Mouse (Mus musculus) neural tube, embryonic 12.5 days (tissue): ENCODE results near the gene Adap2. TPM values are rescaled to one million over a fixed set of nuclear protein-coding genes. Genes with fewer than 3 reads are reported as not detected.
A peak's percentile ranks its signal among the peaks of the same experiment; 100 is the strongest.
"Not testable (repeated sequence)": the region's sequence is repeated elsewhere in the genome, so short reads cannot be mapped to it uniquely, and the experiment has no call there.

Experiments used
- ATAC-seq: fragments of 200-750 bp; cut with Nextera tagmentation; 2 replicates; pipeline ENCODE4 v1.8.0; 2017; ENCODE audit warnings: low read depth, mild to moderate bottlenecking, moderate TSS enrichment, moderate library complexity; ENCODE audit not compliant: low FRiP score
- H3K27ac ChIP-seq: fragments of 300-500 bp; sonication (generic); 2 replicates; pipeline ENCODE4 v1.5.1; 2016
- H3K27me3 ChIP-seq: fragments of 300-500 bp; sonication (generic); replicated peaks from 2 replicates; pipeline ENCODE4 v1.6.1; 2016; ENCODE audit warnings: mild to moderate bottlenecking
- H3K36me3 ChIP-seq: fragments of 300-500 bp; sonication (generic); 2 replicates; pipeline ENCODE4 v1.6.1; 2016; ENCODE audit warnings: mild to moderate bottlenecking
- H3K4me1 ChIP-seq: fragments of 300-500 bp; sonication (generic); 2 replicates; pipeline ENCODE4 v1.6.1; 2016
- H3K4me2 ChIP-seq: fragments of 300-500 bp; sonication (generic); replicated peaks from 2 replicates; pipeline ENCODE4 v1.6.1; 2016; ENCODE audit warnings: mild to moderate bottlenecking
- H3K4me3 ChIP-seq: fragments of 300-500 bp; sonication (generic); 2 replicates; pipeline ENCODE4 v1.5.1; 2016
- H3K9ac ChIP-seq: fragments of 300-500 bp; sonication (generic); 2 replicates; pipeline ENCODE4 v1.6.1; 2016; ENCODE audit warnings: mild to moderate bottlenecking
- H3K9me3 ChIP-seq: fragments of 300-500 bp; sonication (generic); 2 replicates; pipeline ENCODE4 v1.6.1; 2016; ENCODE audit warnings: mild to moderate bottlenecking
- WGBS: fragments of 180-500 bp; shearing (Covaris S2); methylation state at CpG from one replicate; pipeline ENCODE4 v1.1.7; 2016; 5-methylcytosine and 5-hydroxymethylcytosine counted together
- polyA plus RNA-seq: library from polyadenylated mRNA; unstranded; fragments of >200 nt; fragmentation: Nextera tagmentation; extraction: Ambion mirVana; gene quantifications from 2 replicates; pipeline ENCODE4 v1.2.1, GENCODE M21; 2016

Adap2 gene
- polyA plus RNA-seq, 1 experiment from 2014 or later: 2.5 TPM

GRCm38 (mm10) chr11:80148313-80148712, 5.6 kb upstream of the Adap2 start:
- Histone ChIP-seq H3K4me1 (no peaks in the 10 kb centered on the region), H3K27ac (no peak overlapping the region), H3K4me3 (no peak overlapping the region), H3K9ac (no peak overlapping the region), H3K36me3 (no peaks in the 10 kb centered on the region), H3K4me2 (no peak overlapping the region), H3K27me3 (peaks cover 6% of the 10 kb centered on the region), H3K9me3 (no peaks in the 10 kb centered on the region)
- ATAC-seq: no peak
- WGBS: 61% methylated on average over 1 of the region's 1 CpGs

GRCm38 (mm10) chr11:80148974-80149373, 4.9 kb upstream of the Adap2 start:
- WGBS: 76% methylated on average over 2 of the region's 4 CpGs
- not testable (repeated sequence) for ATAC-seq, H3K4me1 ChIP-seq, H3K4me3 ChIP-seq, H3K9ac ChIP-seq, H3K27ac ChIP-seq, H3K9me3 ChIP-seq, H3K36me3 ChIP-seq, H3K4me2 ChIP-seq
- peaks cover 13% of the 10 kb centered on the region for H3K27me3 ChIP-seq

DNA sequence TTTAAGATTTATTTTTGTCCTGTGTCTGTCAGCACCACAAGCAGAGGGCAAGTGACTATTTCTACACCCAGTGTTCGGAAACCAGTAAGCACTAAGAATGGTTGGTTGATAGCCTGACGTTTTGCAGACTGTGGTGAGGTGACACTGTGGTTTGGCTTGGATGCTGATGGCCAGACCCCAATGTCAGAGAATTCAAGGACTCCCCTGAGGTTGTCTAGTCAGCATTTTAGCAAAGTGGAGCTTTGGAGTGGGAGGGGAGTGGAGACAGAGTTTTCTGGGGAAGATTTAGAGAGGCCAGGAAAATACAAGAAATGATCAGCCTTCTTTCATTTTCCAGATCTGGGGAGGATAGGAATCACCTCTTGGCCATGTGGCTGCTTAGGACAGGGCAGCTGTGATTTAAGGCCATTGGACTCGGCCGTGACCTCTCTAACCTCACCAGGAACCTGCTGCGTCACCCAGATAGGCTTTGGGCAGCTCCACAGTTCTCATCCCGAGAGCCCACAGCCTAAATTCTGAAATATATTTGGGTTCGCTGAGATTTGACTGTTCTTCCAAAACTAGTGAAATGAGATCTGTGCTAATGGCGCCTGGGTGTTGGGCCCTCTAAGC, 4.4 kb upstream of the Adap2 start:
- Histone ChIP-seq H3K27me3 (peaks cover 19% of the 10 kb centered on the region), H3K9ac (no peak overlapping the region), H3K4me3 (no peak overlapping the region), H3K4me2 (no peak overlapping the region), H3K27ac (no peak overlapping the region), H3K4me1 (peaks cover 6% of the 10 kb centered on the region; the same call in 1 of the 2 replicates), H3K36me3 (no peaks in the 10 kb centered on the region), H3K9me3 (no peaks in the 10 kb centered on the region)
- ATAC-seq: no peak
- 83% methylated on average over 8 of the region's 8 CpGs for WGBS

DNA sequence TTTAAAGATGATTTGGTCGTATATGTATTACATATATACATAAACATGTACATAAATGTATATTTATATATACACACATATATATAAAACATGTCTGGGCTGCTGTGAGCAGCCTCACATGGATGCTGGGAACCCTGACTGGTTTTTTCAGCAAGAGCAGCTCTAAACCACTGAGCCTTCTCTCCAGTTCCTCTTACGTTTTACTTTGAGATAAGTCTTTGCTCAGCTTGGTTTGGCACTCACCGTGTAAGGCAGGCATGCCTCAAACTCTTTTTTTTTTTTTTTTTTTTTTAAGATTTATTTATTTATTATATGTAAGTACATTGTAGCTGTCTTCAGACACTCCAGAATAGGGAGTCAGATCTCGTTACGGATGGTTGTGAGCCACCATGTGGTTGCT, 3.3 kb upstream of the Adap2 start:
- Histone ChIP-seq H3K27ac (no peak overlapping the region), H3K9me3 (no peaks in the 10 kb centered on the region), H3K4me1 (peaks cover 6% of the 10 kb centered on the region; the same call in 1 of the 2 replicates), H3K27me3 (peaks cover 29% of the 10 kb centered on the region), H3K4me2 (no peak overlapping the region), H3K36me3 (no peaks in the 10 kb centered on the region), H3K9ac (no peak overlapping the region), H3K4me3 (no peak overlapping the region)
- ATAC-seq: no peak
- WGBS: 85% methylated on average over 5 of the region's 5 CpGs

GRCm38 (mm10) chr11:80151541-80151940, 2.4 kb upstream of the Adap2 start:
- WGBS: 62% methylated on average over 2 of the region's 2 CpGs
- H3K9ac ChIP-seq: no peak overlapping the region
- H3K4me2 ChIP-seq: no peak overlapping the region

DNA sequence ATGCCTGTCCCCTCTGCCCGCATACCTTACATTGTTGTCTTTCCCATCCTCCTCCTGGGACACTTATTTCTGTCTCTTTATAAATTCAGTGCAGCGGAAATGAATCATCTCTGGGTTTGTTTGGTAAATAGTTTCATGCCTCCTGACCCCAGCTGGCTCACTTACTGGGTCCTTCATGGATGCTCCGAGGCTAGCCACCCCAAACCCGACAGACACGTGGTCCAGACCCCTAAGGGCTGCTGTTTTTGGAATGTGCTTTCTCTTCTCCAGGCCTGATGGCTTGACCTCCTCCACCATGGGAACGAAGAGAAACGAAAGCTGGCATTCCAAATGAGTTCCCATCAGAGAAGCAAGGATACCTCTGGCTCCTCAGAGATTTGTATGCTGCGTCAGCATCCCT, 1.5 kb upstream of the Adap2 start:
- WGBS: 83% methylated on average over 8 of the region's 8 CpGs
- H3K9me3 ChIP-seq: no peaks in the 10 kb centered on the region
- H3K36me3 ChIP-seq: no peaks in the 10 kb centered on the region
- H3K27ac ChIP-seq: no peak overlapping the region
- H3K4me3 ChIP-seq: no peak overlapping the region
- ATAC-seq: no peak
- no peak overlapping the region for H3K4me2 ChIP-seq
- no peak overlapping the region for H3K9ac ChIP-seq
- peaks cover 6% of the 10 kb centered on the region; the same call in 1 of the 2 replicates for H3K4me1 ChIP-seq
- peaks cover 36% of the 10 kb centered on the region for H3K27me3 ChIP-seq

More at GRCm38 (mm10) chr11:80151541-80151940, 2.4 kb upstream of the Adap2 start:
- Histone ChIP-seq H3K9me3 (no peaks in the 10 kb centered on the region), H3K4me3 (no peak overlapping the region), H3K27ac (no peak overlapping the region), H3K36me3 (no peaks in the 10 kb centered on the region), H3K4me1 (peaks cover 6% of the 10 kb centered on the region; the same call in 1 of the 2 replicates), H3K27me3 (peaks cover 36% of the 10 kb centered on the region)
- no peak for ATAC-seq

DNA sequence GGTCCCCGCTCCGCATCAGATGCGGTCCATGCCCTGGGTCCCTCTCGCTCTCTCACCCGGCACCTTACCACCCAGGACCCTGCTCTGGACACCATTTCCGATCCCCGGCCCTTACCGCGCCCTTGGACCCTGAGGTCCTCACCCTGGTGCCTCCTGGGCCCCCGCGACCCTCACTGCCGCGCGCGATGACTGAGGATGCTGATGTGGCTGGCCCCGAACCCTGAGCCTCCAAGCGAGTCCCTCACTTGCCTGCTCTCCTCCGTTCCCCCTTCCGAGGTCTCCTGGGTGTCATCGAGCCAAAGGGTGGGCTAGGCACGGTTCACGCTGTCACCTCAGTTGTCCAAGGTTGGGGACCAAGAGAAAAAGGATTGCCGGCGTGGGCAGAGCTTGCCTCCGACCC, 596 bp downstream of the Adap2 start:
- Histone ChIP-seq H3K4me1 (peaks cover 6% of the 10 kb centered on the region; the same call in 1 of the 2 replicates), H3K27me3 (peaks cover 36% of the 10 kb centered on the region), H3K4me3 (peak overlapping the region; percentile 50), H3K9me3 (no peaks in the 10 kb centered on the region), H3K4me2 (peak overlapping the region; percentile 76), H3K36me3 (no peaks in the 10 kb centered on the region), H3K9ac (peak overlapping the region; percentile 53), H3K27ac (no peak overlapping the region)
- WGBS: 24% methylated on average over 25 of the region's 25 CpGs
- ATAC-seq: no peak

DNA sequence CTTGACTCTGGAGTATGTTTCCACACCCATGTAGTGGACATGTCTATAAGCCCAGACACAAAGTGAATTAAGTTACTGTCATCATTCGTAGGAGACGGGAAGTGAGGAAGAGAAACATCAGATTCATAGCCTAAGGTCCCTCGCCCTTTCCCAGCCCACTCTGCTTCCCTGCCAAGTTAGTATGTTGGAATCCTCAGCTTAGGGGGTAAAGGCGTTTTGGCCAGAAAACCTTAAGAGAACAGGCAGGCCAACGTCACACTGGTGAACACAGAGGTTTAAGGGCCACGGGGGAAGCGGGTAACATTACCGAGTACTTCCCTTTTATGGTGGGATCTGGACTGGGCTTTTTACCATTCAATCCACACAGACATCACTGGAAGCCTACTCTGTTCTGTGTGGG, 1.6 kb downstream of the Adap2 start:
- Histone ChIP-seq H3K4me2 (no peak overlapping the region), H3K27me3 (peaks cover 36% of the 10 kb centered on the region), H3K36me3 (no peaks in the 10 kb centered on the region), H3K27ac (no peak overlapping the region), H3K4me1 (peaks cover 6% of the 10 kb centered on the region; the same call in 1 of the 2 replicates), H3K4me3 (no peak overlapping the region), H3K9me3 (no peaks in the 10 kb centered on the region), H3K9ac (no peak overlapping the region)
- no peak for ATAC-seq
- 87% methylated on average over 8 of the region's 8 CpGs for WGBS

DNA sequence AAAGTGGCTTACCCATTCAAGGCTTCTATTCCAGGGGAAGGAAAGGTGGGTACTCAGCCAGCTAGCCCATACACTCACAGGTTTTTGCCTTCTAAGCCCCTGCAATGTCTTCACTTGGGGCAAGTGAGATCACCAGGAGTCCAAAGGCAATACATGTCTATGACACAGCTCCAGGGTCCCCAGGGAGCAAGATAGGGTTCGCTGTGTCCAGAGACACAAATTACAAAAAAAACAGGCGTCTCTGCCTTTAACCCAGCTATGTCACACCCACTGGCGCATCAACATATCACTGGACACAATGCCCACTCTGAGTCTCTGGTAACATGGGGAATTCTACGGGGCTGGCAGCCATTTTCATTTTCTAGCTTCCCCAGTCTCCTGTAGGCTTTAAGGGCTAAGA, 2.1 kb downstream of the Adap2 start:
- Histone ChIP-seq H3K9ac (no peak overlapping the region), H3K4me2 (no peak overlapping the region), H3K27ac (no peak overlapping the region), H3K36me3 (no peaks in the 10 kb centered on the region), H3K4me1 (peaks cover 6% of the 10 kb centered on the region; the same call in 1 of the 2 replicates), H3K4me3 (no peak overlapping the region), H3K9me3 (no peaks in the 10 kb centered on the region), H3K27me3 (peaks cover 36% of the 10 kb centered on the region)
- WGBS: 86% methylated on average over 4 of the region's 4 CpGs
- ATAC-seq: no peak

- H3K4me2 ChIP-seq: no peak overlapping the region
- H3K9me3 ChIP-seq: no peaks in the 10 kb centered on the region
- peaks cover 33% of the 10 kb centered on the region for H3K27me3 ChIP-seq
- peaks cover 6% of the 10 kb centered on the region; the same call in 1 of the 2 replicates for H3K4me1 ChIP-seq
- no peak overlapping the region for H3K4me3 ChIP-seq
- whole genome bisulfite sequencing: 78% methylated on average over 4 of the region's 4 CpGs
- H3K36me3 ChIP-seq: no peaks in the 10 kb centered on the region
- H3K9ac ChIP-seq: no peak overlapping the region
- no peak overlapping the region for H3K27ac ChIP-seq
- ATAC-seq: no peak
These were observed 2.9 kb downstream of the Adap2 start for GRCm38 (mm10) chr11:80156841-80157240.

DNA sequence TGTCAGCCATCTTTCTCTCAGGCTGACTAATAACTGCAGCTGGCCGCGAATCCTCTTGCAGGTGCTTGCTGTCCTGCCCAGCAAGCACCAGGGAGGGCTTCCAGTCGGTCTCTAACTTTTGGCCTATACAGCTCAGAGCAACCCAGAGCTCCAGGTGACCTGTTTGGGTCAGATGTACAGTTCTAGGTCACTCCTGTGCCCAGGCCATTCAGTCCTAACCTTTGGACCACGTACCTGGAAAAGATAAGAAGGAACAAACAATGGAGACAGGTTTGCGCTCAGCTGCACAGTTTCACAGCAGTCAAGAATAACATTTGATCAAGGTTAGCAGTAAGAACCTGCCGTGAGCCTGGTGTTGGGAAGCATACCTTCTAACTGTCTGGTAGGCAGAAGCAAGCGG, 5.1 kb downstream of the Adap2 start:
- Histone ChIP-seq H3K9me3 (no peaks in the 10 kb centered on the region), H3K36me3 (no peaks in the 10 kb centered on the region), H3K9ac (no peak overlapping the region), H3K27me3 (peaks cover 22% of the 10 kb centered on the region), H3K4me3 (no peak overlapping the region), H3K27ac (no peak overlapping the region), H3K4me2 (no peak overlapping the region), H3K4me1 (peaks cover 4% of the 10 kb centered on the region; the same call in 1 of the 2 replicates)
- no peak for ATAC-seq
- WGBS: 87% methylated on average over 7 of the region's 7 CpGs

- H3K36me3 ChIP-seq: no peaks in the 10 kb centered on the region
- H3K4me1 ChIP-seq: no peaks in the 10 kb centered on the region
- ATAC-seq: no peak
- no peak overlapping the region for H3K9ac ChIP-seq
- H3K27ac ChIP-seq: no peak overlapping the region
- no peak overlapping the region for H3K4me3 ChIP-seq
- 85% methylated on average over 4 of the region's 4 CpGs for WGBS
- H3K9me3 ChIP-seq: no peaks in the 10 kb centered on the region
- H3K27me3 ChIP-seq: peaks cover 2% of the 10 kb centered on the region; the same call in 1 of the 2 replicates
- H3K4me2 ChIP-seq: no peak overlapping the region
These were observed 7.1 kb downstream of the Adap2 start for GRCm38 (mm10) chr11:80161041-80161440.
